Mouse (Mus musculus): Measurements from ENCODE around the gene Slc7a11.

- TF ChIP-seq CTCF (IDR thresholded peaks at IDR 0.05; ENCODE audit: extremely low read depth, insufficient read depth, insufficient read length, insufficient replicate concordance) (no peak), POLR2A (IDR thresholded peaks at IDR 0.05; ENCODE audit: low read depth, low read length) (no peak)
Measured at GRCm38 (mm10) chr3:50002067-50002466, 441.3 kb downstream of the Slc7a11 start.
